Mouse (Mus musculus) forebrain, embryonic 12.5 days (tissue): ENCODE measurements at regions not wholly inside any gene's neighbourhood (a gene's known extent, or its start where the extent isn't known, plus 50 kb on each side); places are given as distances from the start of the nearest gene placed in this dataset.

ENCODE experiments used
- ATAC-seq: fragments of 200-750 bp; cut with Nextera tagmentation; 2 replicates; pipeline ENCODE4 v1.8.0; 2017; ENCODE audit warnings: moderate TSS enrichment; ENCODE audit not compliant: low FRiP score
- H3K27ac ChIP-seq: fragments of 300-500 bp; sonication (generic); 2 replicates; pipeline ENCODE4 v1.5.1; 2016; ENCODE audit warnings: mild to moderate bottlenecking
- H3K27me3 ChIP-seq: fragments of 300-500 bp; sonication (generic); 2 replicates; pipeline ENCODE4 v1.6.1; 2016; ENCODE audit warnings: mild to moderate bottlenecking
- H3K36me3 ChIP-seq: fragments of 300-500 bp; sonication (generic); replicated peaks from 2 replicates; pipeline ENCODE4 v1.6.1; 2016; ENCODE audit warnings: mild to moderate bottlenecking
- H3K4me1 ChIP-seq: fragments of 300-500 bp; sonication (generic); 2 replicates; pipeline ENCODE4 v1.6.1; 2016
- H3K4me2 ChIP-seq: fragments of 300-500 bp; sonication (generic); 2 replicates; pipeline ENCODE4 v1.6.1; 2016; ENCODE audit warnings: mild to moderate bottlenecking, moderate library complexity
- H3K4me3 ChIP-seq: fragments of 300-500 bp; sonication (generic); replicated peaks from 2 replicates; pipeline ENCODE4 v1.5.1; 2016; ENCODE audit warnings: mild to moderate bottlenecking
- H3K9ac ChIP-seq: fragments of 300-500 bp; sonication (generic); 2 replicates; pipeline ENCODE4 v1.6.1; 2016; ENCODE audit warnings: mild to moderate bottlenecking
- H3K9me3 ChIP-seq: fragments of 300-500 bp; sonication (generic); 2 replicates; pipeline ENCODE4 v1.6.1; 2016
- WGBS: fragments of 180-500 bp; shearing (Covaris S2); methylation state at CpG from one replicate; pipeline ENCODE4 v1.1.7; 2016; 5-methylcytosine and 5-hydroxymethylcytosine counted together

DNA sequence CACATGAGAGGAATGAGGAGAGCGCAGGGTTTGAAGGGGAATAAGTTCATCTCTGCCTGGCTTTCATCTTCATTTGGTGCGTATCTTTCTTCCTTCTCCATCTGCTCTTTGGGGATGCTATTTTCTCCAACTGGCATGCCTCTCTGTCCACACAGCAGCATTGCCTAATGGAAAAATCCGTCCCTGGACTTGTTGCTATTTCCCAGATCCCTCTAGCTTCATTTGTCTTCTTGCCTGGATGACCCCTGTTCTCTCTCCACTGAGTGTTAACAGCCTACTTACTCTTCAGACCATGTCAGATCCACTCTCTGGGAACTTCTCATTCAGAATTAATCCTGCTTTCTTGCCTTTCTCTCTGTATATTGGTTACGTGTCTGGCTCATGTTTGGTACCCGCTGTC, 102.7 kb upstream of the Pkn2 start:
- H3K27ac ChIP-seq = no peak overlapping the region
- no peaks in the 10 kb centered on the region for H3K27me3 ChIP-seq
- no peak for ATAC-seq
- whole genome bisulfite sequencing = 86% methylated on average over 5 of the region's 5 CpGs
- no peak overlapping the region for H3K9ac ChIP-seq
- H3K36me3 ChIP-seq = no peaks in the 10 kb centered on the region
- no peak overlapping the region for H3K4me2 ChIP-seq
- no peak overlapping the region for H3K4me3 ChIP-seq
- H3K9me3 ChIP-seq = no peaks in the 10 kb centered on the region; the same call in 1 of the 2 replicates
- H3K4me1 ChIP-seq = no peaks in the 10 kb centered on the region

DNA sequence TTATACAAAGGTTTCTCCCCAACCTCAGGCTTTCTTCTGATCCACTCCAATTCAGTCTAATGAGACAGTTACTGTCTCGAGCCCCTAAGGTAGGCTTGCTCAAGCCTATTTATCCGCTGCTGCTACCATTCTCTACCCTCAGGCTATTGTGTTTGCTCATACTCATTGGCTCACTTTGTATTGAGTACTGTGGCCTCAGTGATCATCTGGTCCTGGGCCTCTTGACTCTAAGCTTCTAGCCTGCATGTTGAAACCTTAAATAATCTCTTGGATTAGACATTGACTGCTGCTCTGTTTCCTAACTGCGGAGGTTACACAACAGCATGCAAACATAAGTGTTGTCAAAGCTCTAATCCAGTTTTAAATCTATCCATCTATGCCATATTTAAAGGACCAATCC, 99.4 kb upstream of the Pkn2 start:
- H3K36me3 ChIP-seq = no peaks in the 10 kb centered on the region
- H3K4me3 ChIP-seq = no peak overlapping the region
- no peaks in the 10 kb centered on the region for H3K27me3 ChIP-seq
- H3K4me2 ChIP-seq = no peak overlapping the region
- ATAC-seq = no peak
- peaks cover 5% of the 10 kb centered on the region for H3K4me1 ChIP-seq
- 58% methylated on average over 3 of the region's 3 CpGs for WGBS
- H3K9me3 ChIP-seq = no peaks in the 10 kb centered on the region
- H3K27ac ChIP-seq = no peak overlapping the region
- no peak overlapping the region for H3K9ac ChIP-seq

DNA sequence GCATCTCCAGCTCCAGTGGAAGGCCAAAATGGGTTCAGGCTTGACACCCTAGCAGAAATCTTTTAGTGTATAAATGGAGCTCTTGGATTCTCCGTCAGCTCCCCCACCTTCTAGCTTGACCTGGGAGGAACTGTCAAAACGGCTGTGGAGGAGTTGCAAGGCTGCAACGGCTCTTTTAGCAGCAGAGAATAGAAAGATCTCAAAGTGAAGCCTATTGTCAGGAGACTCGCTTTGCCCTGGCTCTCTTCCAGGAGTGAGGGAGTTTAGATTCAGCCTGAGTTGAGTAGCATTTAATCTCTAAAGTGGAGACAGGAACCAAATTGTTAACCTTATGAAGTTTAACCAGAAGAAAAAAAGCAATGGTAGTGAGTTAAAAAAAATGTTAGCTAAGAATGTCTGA, 97.4 kb upstream of the Pkn2 start:
- no peak overlapping the region for H3K4me2 ChIP-seq
- H3K9ac ChIP-seq = no peak overlapping the region
- ATAC-seq = no peak
- H3K4me1 ChIP-seq = peaks cover 5% of the 10 kb centered on the region
- WGBS = 20% methylated on average over 4 of the region's 4 CpGs
- no peak overlapping the region for H3K4me3 ChIP-seq
- no peaks in the 10 kb centered on the region for H3K27me3 ChIP-seq
- H3K27ac ChIP-seq = no peak overlapping the region
- no peaks in the 10 kb centered on the region for H3K9me3 ChIP-seq
- H3K36me3 ChIP-seq = no peaks in the 10 kb centered on the region

DNA sequence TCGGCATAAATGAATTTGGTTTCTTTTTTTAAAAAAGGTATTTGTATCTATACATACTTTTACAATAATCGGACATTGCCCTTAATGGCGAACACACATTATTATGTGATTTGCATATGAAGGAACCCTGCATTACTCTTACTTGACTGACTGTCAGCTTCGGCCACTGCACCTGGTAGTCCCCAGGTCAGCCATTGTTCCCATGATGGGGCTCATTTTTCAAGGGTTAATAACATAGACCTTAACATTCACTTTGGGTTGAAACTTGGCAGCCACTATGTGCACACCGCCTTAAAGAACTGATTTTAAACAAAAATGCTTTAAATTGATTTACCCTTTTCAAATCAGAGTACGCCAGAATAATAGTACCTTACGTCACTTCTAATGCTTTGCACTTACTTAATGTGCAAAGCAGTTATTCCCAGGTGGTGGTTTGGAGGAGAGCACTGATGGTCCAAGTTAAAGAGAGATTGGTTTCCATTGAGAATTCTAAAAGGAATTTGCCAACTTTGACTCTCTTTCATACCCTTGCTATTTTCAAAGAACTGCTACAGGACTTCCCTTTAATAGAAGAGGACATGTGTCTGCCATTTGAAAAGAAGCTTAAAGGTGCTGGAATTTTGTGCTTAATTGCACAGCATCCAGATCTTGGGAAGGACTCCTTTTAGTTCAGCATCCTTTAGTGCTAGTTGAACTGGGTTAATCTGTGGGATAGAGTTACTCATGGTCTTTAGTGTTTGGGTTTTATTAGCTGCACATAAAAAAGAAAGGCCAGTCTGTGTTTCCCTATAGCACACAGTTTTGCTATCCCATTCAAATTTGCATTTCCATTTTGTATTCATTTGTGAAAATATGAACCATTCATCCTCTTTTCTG, 95.0 kb upstream of the Pkn2 start:
- no peak overlapping the region for H3K27ac ChIP-seq
- no peak overlapping the region for H3K4me3 ChIP-seq
- H3K9ac ChIP-seq = no peak overlapping the region
- no peaks in the 10 kb centered on the region for H3K9me3 ChIP-seq
- WGBS = 60% methylated on average over 7 of the region's 7 CpGs
- H3K4me1 ChIP-seq = peaks cover 5% of the 10 kb centered on the region
- H3K4me2 ChIP-seq = no peak overlapping the region
- no peaks in the 10 kb centered on the region for H3K36me3 ChIP-seq
- no peaks in the 10 kb centered on the region for H3K27me3 ChIP-seq
- peak; percentile 76; the same call in 1 of the 2 replicates for ATAC-seq

DNA sequence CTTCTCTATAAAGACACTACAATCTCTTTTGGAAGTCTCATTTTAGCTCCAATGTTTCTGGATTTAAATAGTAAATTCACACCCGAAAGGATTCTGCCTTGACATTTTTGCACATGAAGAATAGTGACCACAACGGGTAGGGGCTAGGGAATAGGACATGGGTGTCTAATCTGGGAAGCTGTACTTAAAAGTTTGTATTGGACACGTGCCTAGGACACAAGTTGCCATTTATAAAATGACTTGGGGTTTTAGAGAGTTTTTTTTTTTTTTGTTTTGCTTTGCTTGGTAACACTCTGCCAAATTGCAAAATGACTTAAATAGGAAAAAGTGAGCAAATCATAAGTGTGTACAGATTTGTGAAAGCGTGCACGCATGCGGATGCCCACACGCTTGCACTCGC, 93.8 kb upstream of the Pkn2 start:
- 85% methylated on average over 8 of the region's 8 CpGs for WGBS
- ATAC-seq = no peak
- Histone ChIP-seq H3K4me1 (peaks cover 5% of the 10 kb centered on the region), H3K9ac (no peak overlapping the region), H3K36me3 (no peaks in the 10 kb centered on the region), H3K4me3 (no peak overlapping the region), H3K9me3 (no peaks in the 10 kb centered on the region), H3K4me2 (no peak overlapping the region), H3K27me3 (no peaks in the 10 kb centered on the region), H3K27ac (no peak overlapping the region)

DNA sequence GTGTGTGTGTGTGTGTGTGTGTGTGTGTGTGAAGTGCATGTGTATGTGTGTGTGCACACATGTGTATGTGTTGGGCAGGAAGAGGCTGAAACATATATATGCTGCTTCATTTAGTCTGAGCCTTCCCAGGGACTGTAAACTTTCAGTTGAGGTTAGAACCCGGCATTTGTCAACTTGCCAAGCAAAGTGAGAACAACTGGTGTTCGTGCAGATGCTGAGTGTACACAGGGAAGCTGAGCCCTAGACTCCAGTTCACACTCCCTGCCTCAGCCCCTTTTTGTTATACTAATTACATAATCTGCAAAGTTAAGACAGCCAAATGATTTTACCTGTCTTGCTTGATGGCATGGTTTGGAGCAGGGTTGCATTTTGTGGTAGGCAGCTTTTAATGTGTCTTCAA, 87.7 kb upstream of the Pkn2 start:
- ATAC-seq = no peak
- 88% methylated on average over 2 of the region's 2 CpGs for WGBS
- no peak overlapping the region for H3K9ac ChIP-seq

DNA sequence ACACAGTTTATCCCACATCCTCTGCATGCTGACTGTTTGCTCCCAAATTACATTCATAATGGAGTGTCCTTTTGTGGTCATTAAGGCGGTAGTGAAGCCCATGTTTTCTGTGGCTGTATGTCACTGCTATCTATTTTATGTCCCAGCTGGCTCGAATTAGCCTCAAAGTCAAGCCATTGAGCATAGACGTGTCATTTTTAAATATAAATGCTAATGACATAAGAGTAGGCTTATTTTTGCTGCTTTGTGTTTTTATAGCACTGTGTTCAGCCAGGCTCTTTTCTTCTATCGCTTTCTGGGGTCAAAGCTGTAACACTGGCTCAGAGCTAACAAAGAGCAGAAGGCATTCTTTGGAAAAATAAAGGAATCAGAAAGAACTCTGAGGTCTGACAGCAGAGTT, 83.8 kb upstream of the Pkn2 start:
- Histone ChIP-seq H3K27ac (no peak overlapping the region), H3K9ac (no peak overlapping the region), H3K4me1 (no peaks in the 10 kb centered on the region), H3K4me3 (no peak overlapping the region), H3K4me2 (no peak overlapping the region), H3K9me3 (no peaks in the 10 kb centered on the region), H3K36me3 (no peaks in the 10 kb centered on the region), H3K27me3 (no peaks in the 10 kb centered on the region)
- ATAC-seq = no peak
- WGBS = 51% methylated on average over 4 of the region's 4 CpGs

More for the DNA sequence above, 87.7 kb upstream of the Pkn2 start:
- no peak overlapping the region for H3K4me3 ChIP-seq
- no peaks in the 10 kb centered on the region for H3K9me3 ChIP-seq
- H3K4me2 ChIP-seq = no peak overlapping the region
- H3K27me3 ChIP-seq = no peaks in the 10 kb centered on the region
- H3K36me3 ChIP-seq = no peaks in the 10 kb centered on the region
- no peak overlapping the region for H3K27ac ChIP-seq
- no peaks in the 10 kb centered on the region for H3K4me1 ChIP-seq

DNA sequence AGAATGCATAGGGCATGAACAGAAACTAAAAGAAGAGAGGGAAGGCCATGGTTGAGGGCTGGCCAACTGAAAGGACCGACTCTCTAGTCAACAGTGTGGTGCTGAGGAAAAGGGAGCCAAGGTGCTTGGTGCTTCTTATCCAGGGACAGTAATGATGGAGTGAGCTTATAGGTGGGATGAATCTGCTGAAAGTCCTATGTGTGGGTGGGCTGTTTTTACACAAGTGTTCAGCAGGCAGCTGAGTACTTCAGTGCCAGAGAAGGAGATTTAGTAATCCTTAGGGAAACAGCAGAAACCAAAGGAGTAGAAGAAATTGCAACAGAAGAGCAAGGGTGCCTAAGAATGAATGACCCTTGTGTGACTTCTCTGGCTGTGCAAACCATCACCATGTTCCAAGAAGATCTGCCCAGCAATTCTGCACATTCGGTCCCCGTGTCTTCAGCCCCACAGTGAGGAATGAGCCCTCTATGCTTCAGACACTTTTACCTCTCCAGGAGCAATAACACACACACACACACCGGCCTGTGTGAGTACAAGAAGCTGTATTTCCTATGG, 82.1 kb upstream of the Pkn2 start:
- no peaks in the 10 kb centered on the region for H3K9me3 ChIP-seq
- 96% methylated on average over 4 of the region's 4 CpGs for WGBS
- ATAC-seq = no peak

DNA sequence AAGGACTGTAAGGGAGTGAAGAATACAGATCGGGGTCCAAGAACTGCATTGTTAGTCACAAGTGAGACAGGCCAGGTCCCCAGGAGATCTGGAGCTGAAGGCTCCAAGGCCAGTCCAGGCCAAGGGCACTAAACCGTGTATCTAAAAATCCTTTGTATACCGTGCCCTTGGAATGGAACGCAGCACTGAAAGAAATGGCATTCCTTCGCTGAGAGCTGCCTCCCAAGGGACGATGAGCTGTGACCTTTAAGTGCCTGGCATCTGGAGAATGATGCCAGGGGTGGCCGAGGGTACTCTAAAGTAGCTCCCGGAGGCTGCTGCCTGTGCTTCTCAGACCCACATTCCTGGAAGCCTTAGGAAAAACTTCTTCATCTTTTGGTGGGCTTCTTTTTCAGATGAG, 76.0 kb upstream of the Pkn2 start:
- WGBS = 87% methylated on average over 8 of the region's 8 CpGs
- no peak overlapping the region for H3K27ac ChIP-seq
- no peak overlapping the region for H3K9ac ChIP-seq
- H3K9me3 ChIP-seq = no peaks in the 10 kb centered on the region
- no peak overlapping the region for H3K4me2 ChIP-seq
- no peaks in the 10 kb centered on the region for H3K4me1 ChIP-seq
- no peaks in the 10 kb centered on the region for H3K36me3 ChIP-seq
- ATAC-seq = no peak
- H3K4me3 ChIP-seq = no peak overlapping the region
- no peaks in the 10 kb centered on the region for H3K27me3 ChIP-seq

More for the DNA sequence above, 82.1 kb upstream of the Pkn2 start:
- Histone ChIP-seq H3K4me3 (no peak overlapping the region), H3K4me1 (no peaks in the 10 kb centered on the region), H3K27me3 (no peaks in the 10 kb centered on the region), H3K36me3 (no peaks in the 10 kb centered on the region), H3K9ac (no peak overlapping the region), H3K4me2 (no peak overlapping the region), H3K27ac (no peak overlapping the region)

DNA sequence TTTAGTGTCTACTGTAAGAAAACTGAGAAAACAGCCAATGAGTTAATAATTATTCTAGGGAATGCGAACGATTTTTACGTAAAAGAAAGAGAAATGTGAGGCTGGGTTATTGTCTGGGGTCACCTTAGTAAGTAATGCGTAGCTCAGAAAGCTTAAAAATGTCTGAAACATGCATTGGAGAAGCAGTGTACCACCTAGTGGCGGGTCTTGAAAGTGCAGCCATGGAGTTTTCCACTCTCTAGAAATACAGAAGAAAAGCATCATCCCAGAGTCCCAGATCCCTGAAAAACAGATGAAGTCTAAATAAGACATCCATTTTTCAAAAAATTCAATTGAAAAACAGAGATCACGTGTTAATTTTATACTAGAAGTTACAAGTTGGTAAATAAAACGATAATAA, 67.0 kb upstream of the Pkn2 start:
- Histone ChIP-seq H3K27ac (no peak overlapping the region), H3K4me3 (no peak overlapping the region), H3K9ac (no peak overlapping the region), H3K36me3 (no peaks in the 10 kb centered on the region), H3K4me1 (no peaks in the 10 kb centered on the region), H3K9me3 (no peaks in the 10 kb centered on the region), H3K27me3 (no peaks in the 10 kb centered on the region), H3K4me2 (no peak overlapping the region)
- ATAC-seq = no peak
- WGBS = 36% methylated on average over 7 of the region's 7 CpGs

DNA sequence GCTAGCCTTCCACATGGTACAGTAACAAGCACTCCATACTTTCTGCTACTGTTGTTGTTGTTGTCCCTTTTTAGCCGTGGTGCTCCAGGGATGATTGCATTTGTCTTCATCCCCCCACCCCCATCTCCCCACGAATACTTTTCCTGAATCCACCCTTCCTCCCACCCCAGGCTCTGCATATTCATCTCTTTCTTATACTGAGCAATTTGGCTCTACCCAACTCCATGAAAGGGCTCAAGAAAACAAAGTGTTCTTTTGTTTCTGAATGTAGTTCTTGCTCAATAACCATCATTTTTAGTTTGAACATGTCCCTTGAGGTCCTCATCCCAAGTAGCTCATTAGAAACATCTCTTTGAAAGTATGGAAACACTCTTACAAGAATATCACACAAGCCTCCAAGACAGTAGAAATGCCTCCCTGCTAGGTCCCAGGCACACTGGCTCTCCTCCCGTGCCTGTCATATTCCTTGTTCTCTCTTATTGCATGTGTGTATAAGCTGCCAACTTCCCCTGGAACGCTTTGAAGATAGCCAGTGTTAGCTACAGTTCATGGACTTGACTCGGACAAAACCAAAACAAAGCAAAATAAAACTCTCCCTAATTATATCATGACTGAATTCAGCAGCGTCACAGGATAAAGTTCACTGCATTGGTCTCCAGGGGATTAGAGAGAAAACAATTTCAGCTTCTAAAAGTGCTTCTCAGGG, 59.7 kb upstream of the Pkn2 start:
- Histone ChIP-seq H3K4me1 (peaks cover 9% of the 10 kb centered on the region), H3K9ac (no peak overlapping the region), H3K36me3 (no peaks in the 10 kb centered on the region), H3K4me2 (no peak overlapping the region), H3K27me3 (no peaks in the 10 kb centered on the region), H3K27ac (no peak overlapping the region), H3K4me3 (no peak overlapping the region), H3K9me3 (no peaks in the 10 kb centered on the region)
- ATAC-seq = no peak
- 21% methylated on average over 6 of the region's 6 CpGs for whole genome bisulfite sequencing

DNA sequence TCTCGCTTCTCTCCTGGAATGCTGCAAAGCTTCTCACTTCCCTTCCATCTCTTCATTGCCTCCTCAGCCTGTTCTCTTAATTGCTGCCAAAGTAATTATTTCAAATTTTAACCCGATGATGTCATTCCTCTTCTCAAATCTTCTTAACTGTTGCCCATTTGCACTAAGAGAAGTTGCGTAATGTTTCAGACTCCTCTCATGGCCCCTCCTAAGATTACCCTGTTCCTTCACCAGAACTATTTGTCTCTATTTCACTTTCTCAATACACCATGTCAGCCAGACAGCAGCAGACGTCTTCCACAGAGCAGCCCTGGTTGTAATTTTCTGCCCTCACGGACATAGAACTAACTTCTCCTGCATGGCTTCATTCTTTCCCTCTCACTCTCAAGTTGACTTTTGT, 59.1 kb upstream of the Pkn2 start:
- H3K4me3 ChIP-seq = no peak overlapping the region
- no peak overlapping the region for H3K4me2 ChIP-seq
- peaks cover 9% of the 10 kb centered on the region for H3K4me1 ChIP-seq
- H3K36me3 ChIP-seq = no peaks in the 10 kb centered on the region
- no peak overlapping the region for H3K9ac ChIP-seq
- no peak for ATAC-seq
- H3K27me3 ChIP-seq = no peaks in the 10 kb centered on the region
- no peaks in the 10 kb centered on the region for H3K9me3 ChIP-seq
- H3K27ac ChIP-seq = no peak overlapping the region
- 66% methylated on average over 5 of the region's 5 CpGs for WGBS
